Mouse (Mus musculus) retina, postnatal 7 days (tissue): Measurements from ENCODE around the gene Shtn1.

Source experiments
- DNase-seq: peaks from one replicate; pipeline ENCODE4 v3.0.0-alpha.2; 2012; ENCODE audit warnings: low read depth, low spot score

Shtn1 gene

GRCm38 (mm10) chr19:58975216-58975863 lies 100.6 kb downstream of the Shtn1 start:
- no peak for DNase-seq

DNA sequence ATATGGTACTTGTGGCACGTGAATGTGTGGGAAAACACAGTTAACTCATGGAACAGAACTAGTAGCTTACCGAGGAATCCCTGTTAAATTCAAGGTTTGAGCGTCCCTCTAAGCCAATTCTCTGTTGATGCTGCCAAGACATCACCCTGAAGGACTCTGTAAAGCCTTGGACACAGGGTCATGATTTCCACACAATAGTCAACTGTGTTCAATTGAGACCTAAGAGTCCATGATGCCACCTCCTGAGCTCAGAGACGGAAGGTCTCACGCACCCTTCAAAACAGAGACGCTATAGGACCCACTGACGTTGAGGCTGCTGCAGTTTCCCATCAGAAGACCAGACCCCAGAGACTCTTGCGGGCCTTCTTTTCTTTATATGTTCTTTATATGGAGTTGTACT lies 101.8 kb downstream of the Shtn1 start:
- DNase-seq, result no peak

- no peak for DNase-seq
These were observed 105.1 kb downstream of the Shtn1 start for GRCm38 (mm10) chr19:58970826-58971225.

DNA sequence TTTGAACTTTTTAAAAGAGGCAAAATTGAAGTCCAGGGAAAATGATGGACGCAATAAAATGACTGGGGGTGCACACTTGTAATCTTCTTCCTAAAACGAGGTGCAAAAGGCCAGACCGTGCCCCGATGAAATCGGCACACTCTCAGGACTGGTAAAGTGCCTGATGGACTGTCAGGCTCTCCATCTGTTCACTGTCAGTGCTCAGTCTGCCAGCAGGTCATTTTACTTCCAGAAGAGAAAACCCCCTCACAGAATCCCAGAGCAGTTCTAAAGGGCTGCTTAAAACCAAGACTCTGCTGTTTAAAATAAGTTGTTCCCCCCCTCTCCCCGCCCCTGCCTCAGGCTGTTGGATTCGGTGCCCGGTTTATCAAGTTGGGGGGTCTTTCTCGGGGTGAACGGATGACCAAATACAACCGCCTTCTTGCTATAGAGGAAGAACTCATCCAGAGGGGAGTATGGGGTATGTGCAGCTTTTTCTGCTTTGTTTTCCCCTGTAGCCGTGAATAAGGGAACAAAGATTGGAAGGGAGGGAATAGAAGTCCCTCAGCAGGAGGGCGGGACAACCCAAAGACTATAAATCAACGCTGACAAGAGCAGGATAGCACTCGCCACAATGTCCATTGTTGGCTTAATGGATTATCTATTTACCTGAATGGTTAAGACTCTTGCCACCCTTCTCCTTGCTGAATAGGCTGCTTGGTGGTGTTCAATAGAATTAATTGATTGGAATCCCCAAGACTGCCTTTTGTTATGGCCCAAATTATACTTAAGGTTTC lies 107.0 kb downstream of the Shtn1 start:
- no peak for DNase-seq

- DNase-seq, result no peak
These were observed 112.9 kb downstream of the Shtn1 start for GRCm38 (mm10) chr19:58963011-58963410.

DNA sequence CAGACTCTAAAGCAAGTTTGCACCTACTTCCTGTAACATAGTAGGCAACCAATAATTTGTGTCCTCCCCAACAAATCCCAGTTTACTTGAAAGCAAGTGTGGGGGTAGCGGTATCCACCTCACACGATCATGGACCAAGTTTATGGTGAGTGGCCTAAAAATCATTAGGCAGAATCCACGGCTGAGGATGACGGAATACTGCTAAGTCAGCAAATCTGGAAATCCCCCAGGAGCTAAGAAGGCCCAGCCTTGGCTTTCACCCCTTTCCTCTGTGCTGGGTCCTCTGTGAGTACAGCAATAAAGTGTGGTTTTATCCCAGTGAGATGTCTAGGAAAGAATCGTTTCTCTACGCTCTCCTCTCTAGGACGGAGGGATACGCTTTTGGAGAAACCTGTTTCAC lies 121.1 kb downstream of the Shtn1 start:
- DNase-seq, result no peak

DNA sequence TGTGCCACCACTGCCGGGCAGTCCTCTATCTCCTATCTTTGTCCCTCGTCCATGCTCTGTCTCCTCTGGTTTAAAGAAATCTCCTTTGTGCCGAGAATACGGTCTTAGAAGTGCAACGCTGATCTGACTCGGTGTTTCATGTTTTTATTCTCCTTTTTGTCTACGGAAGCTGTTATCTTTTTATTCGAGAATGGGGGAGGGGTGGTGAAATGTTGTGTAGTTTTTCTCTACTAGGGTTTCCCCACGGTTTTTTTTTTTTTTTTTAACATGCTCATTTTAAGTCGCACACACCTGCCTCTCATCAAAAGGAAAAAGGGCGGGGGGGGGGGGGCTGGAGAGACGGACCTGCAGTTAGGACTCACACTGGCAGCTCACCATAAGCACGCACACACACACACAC lies 123.7 kb downstream of the Shtn1 start:
- DNase-seq, result no peak

GRCm38 (mm10) chr19:58951521-58951920 lies 124.4 kb downstream of the Shtn1 start:
- no peak for DNase-seq

GRCm38 (mm10) chr19:58945959-58946358 lies 129.9 kb downstream of the Shtn1 start:
- DNase-seq, result no peak

- peak; percentile 89 for DNase-seq
These were observed 132.8 kb downstream of the Shtn1 start, which contains the start of the genes Eno4 and Hspa12a for GRCm38 (mm10) chr19:58942841-58943828. Gene Eno4 (plus strand): TSS chr19:58943425. Gene Hspa12a (minus strand): TSS chr19:58943654.

GRCm38 (mm10) chr19:58933062-58933461 lies 142.8 kb downstream of the Shtn1 start:
- no peak for DNase-seq

DNA sequence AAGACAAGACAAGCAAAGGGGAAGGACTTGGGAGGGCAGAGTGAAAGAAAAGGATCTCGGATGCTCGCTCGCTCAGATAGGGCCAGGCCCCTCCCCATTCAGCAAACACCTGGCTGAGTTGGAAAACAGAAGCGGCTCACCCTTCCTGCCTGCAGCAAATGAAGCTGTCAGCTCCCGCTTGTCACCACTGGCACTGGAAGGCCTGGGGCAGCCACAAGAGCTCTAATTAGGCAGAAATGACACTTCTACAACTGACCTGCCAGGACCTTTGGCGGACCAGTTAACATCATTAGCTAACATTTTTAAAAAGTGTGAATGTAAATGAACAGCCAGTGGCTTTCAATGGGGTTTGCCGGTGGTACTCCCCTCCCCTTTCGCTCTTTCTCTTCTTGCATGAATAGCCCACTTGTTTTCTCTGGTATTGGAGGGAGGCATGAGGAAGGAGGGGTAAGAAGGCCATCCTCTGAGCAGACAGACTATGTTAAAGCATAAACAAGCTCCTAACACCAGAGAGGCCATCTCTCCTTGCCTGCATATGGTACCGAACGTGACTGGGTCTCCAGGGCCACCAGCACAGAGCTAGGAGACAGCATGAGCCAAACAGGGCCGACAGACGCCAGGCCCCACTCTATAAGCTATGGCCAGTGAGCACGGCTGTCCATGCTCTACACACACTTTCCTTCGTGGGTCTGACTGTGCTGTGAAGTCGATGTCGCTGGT lies 144.7 kb downstream of the Shtn1 start:
- DNase-seq, result no peak
